ENCODE assay signal across 8 mouse cellular contexts in genomic region chr5:106365094-106365493, GRCm38 (mm10).
DNase-seq lines count a peak whose midpoint lies in the region; TF ChIP-seq lines count a peak whose summit lies in the region.

No protein-coding gene starts in this region.

- H3K4me3 ChIP-seq in layer of hippocampus, adult 2 months = no peak overlapping the region

- H3K27ac ChIP-seq in layer of hippocampus, adult 2 months = no peak overlapping the region

- DNase-seq in adrenal gland, postnatal 14 days = peak; percentile 8
- no peak for DNase-seq in adrenal gland, postnatal 36 days
- peak in 1 of 2 experiments; percentile 9 for DNase-seq in layer of hippocampus, adult 2 months (ENCODE audit: low spot score in 2 of 2)
- no peak for DNase-seq in layer of hippocampus, postnatal 36 days
- peak; percentile 60 for DNase-seq in brain, adult 2 months (ENCODE audit: low read depth, low spot score)
- DNase-seq in lung, postnatal 14 days = peak; percentile 2
- DNase-seq in gastrocnemius, postnatal 25 days = no peak
- DNase-seq in adrenal gland, adult 2 months = no peak

- peak; percentile 88 for TF ChIP-seq CTCF in layer of hippocampus, adult 2 months (conservative IDR thresholded peaks at IDR 0.05)

Comparison
In these comparisons a context has a peak if more than half of its experiments do, and no peak if none do; other contexts are left out.
1. DNase-seq: peak in adrenal gland, postnatal 14 days (single experiment), brain, adult 2 months (single experiment) and lung, postnatal 14 days (single experiment); none in adrenal gland, postnatal 36 days (0 of 2), layer of hippocampus, postnatal 36 days (0 of 2), gastrocnemius, postnatal 25 days (single experiment) and adrenal gland, adult 2 months (single experiment).